Mouse (Mus musculus) C2C12 (cell line): ENCODE measurements around the gene Fxyd2. TPM values are rescaled to one million over a fixed set of nuclear protein-coding genes. Genes with fewer than 3 reads are reported as not detected.

Experiments
- H3K27me3 ChIP-seq: one replicate; pipeline ENCODE4 v1.6.1; 2011; ENCODE audit not compliant: control insufficient read depth, insufficient read depth, insufficient read length
- H3K36me3 ChIP-seq: one replicate; pipeline ENCODE4 v1.6.1; 2011; ENCODE audit not compliant: control insufficient read depth, insufficient read depth
- H3K4me3 ChIP-seq: one replicate; pipeline ENCODE4 v1.5.1; 2011; ENCODE audit warnings: mild to moderate bottlenecking, control low read depth; ENCODE audit not compliant: poor library complexity, insufficient read depth, severe bottlenecking
- H3K79me2 ChIP-seq: one replicate; pipeline ENCODE4 v1.6.1; 2011; ENCODE audit not compliant: control insufficient read depth, insufficient read depth
- H3K79me3 ChIP-seq: one replicate; pipeline ENCODE4 v1.6.1; 2011; ENCODE audit warnings: low read depth, control low read depth
- H3ac ChIP-seq: one replicate; pipeline ENCODE3; 2011; ENCODE audit warnings: low read depth; ENCODE audit not compliant: control insufficient read depth, insufficient read length
- CEBPB ChIP-seq: IDR thresholded peaks from one replicate; pipeline ENCODE4 v1.6.1; 2011; ENCODE audit warnings: low read depth, mild to moderate bottlenecking, control low read depth, moderate library complexity
- CTCF ChIP-seq: IDR thresholded peaks from one replicate; pipeline ENCODE4 v1.5.1; 2011; ENCODE audit not compliant: control insufficient read depth, insufficient read depth, insufficient read length
- FOSL1 ChIP-seq: IDR thresholded peaks from one replicate; pipeline ENCODE4 v1.8.0; 2011; ENCODE audit warnings: mild to moderate bottlenecking, low read length; ENCODE audit not compliant: poor library complexity, insufficient read depth, severe bottlenecking
- MAX ChIP-seq: IDR thresholded peaks from one replicate; pipeline ENCODE4 v1.6.1; 2011; ENCODE audit warnings: mild to moderate bottlenecking, control low read depth
- MYOD1 ChIP-seq: IDR thresholded peaks from one replicate; pipeline ENCODE4 v1.6.1; 2011; ENCODE audit warnings: low read depth; ENCODE audit not compliant: control insufficient read depth, insufficient read length
- MYOG ChIP-seq: IDR thresholded peaks from one replicate; pipeline ENCODE4 v1.6.1; 2011; ENCODE audit not compliant: control insufficient read depth, insufficient read length; ENCODE audit errors: extremely low read depth
- USF1 ChIP-seq: IDR thresholded peaks from one replicate; pipeline ENCODE4 v1.6.1; 2011; ENCODE audit warnings: low read depth, mild to moderate bottlenecking, control low read depth, moderate library complexity
- polyA plus RNA-seq: library from polyadenylated mRNA; unstranded; fragments of >200 nt; fragmentation: generic; extraction: Trizol; gene quantifications from one replicate; pipeline ENCODE4 v1.2.1, GENCODE M21; 2012; ENCODE audit warnings: missing spikeins

Gene Fxyd2
- polyA plus RNA-seq, 1 experiment = not detected

DNA sequence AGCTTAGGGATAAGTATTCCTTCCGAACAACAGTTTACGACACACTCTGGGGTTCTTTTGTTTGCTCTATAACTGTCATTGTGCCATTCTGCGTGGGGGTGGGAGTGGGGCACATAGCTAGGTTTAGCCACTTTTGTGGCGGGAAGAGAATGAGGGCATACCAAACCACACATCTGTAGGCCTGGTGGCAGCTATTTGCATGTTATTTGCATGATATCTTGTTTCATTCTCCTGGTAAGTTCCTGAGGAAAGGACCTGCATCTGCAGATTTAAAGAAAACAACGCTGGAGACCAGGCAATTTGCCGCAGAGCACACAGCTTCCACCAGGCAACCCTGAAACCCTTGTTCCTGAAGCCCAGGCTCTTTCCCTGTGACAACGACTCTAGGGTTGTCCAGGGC is 57.7 kb downstream of the Fxyd2 start:
- Histone ChIP-seq H3K79me3 (no peaks in the 10 kb centered on the region), H3K4me3 (no peak overlapping the region), H3K36me3 (no peaks in the 10 kb centered on the region), H3K27me3 (peaks cover 33% of the 10 kb centered on the region), H3ac (no peak overlapping the region), H3K79me2 (no peaks in the 10 kb centered on the region)
- TF ChIP-seq MAX = no peak
- no peak for TF ChIP-seq CEBPB
- no peak for TF ChIP-seq CTCF
- TF ChIP-seq FOSL1 = no peak
- TF ChIP-seq MYOD1 = no peak

DNA sequence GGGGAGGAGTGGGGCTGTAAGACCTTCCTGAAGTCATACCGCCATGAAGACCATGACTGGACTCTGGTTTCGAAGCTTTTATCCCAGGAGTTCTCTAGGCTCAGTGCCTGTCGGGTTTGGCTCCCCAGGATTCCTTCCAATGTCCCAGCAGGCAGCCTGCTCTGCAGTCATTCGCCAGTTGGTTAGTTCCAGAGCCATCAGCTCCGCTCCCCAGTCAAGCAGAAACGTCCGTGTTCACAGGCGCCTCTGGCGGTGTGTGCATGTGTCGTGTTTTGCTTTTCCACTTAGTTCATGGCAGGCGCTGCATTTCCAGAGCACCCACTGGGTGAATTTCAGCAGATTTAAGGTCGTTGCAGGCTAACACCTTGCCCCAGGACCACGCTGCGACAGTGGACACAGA is 58.9 kb downstream of the Fxyd2 start:
- TF ChIP-seq CTCF (no peak), MYOD1 (no peak), MYOG (no peak), CEBPB (no peak), USF1 (no peak), MAX (no peak)
- H3K79me3 ChIP-seq = no peaks in the 10 kb centered on the region
- H3K4me3 ChIP-seq = no peak overlapping the region
- H3K79me2 ChIP-seq = no peaks in the 10 kb centered on the region
- H3K27me3 ChIP-seq = peaks cover 31% of the 10 kb centered on the region
- H3K36me3 ChIP-seq = no peaks in the 10 kb centered on the region
- no peak overlapping the region for H3ac ChIP-seq

Other genes starting within 250 kb of the Fxyd2 start
- gene BC049352, start 217.7 kb upstream of the Fxyd2 start, polyA plus RNA-seq = not detected
- not detected for gene Tmprss4, start 195.6 kb upstream of the Fxyd2 start, polyA plus RNA-seq
- gene Il10ra, start 130.5 kb upstream of the Fxyd2 start, polyA plus RNA-seq = not detected
- gene Tmprss13, start 80.6 kb upstream of the Fxyd2 start, polyA plus RNA-seq = not detected
- gene Fxyd6, start 29.5 kb upstream of the Fxyd2 start, polyA plus RNA-seq = not detected
- gene Dscaml1, start 27.0 kb downstream of the Fxyd2 start, polyA plus RNA-seq = not detected